Mouse (Mus musculus) CD4-positive, CD25-positive, alpha-beta regulatory T cell, adult 4 months (primary cell): ENCODE data around the gene Naa50. TPM values are rescaled to one million over a fixed set of nuclear protein-coding genes. Genes with fewer than 3 reads are reported as not detected.

Experiments used
- ATAC-seq: one replicate; pipeline ENCODE4 v1.8.0; 2017
- polyA plus RNA-seq, 2 experiments: library from polyadenylated mRNA; unstranded; fragments of 100-300 nt; shearing (Covaris generic); gene quantifications; one replicate each; pipeline ENCODE4 v1.2.1; 2017

Gene Naa50
- polyA plus RNA-seq, 2 experiments from 2014 or later = 22.0 to 22.1 TPM

DNA sequence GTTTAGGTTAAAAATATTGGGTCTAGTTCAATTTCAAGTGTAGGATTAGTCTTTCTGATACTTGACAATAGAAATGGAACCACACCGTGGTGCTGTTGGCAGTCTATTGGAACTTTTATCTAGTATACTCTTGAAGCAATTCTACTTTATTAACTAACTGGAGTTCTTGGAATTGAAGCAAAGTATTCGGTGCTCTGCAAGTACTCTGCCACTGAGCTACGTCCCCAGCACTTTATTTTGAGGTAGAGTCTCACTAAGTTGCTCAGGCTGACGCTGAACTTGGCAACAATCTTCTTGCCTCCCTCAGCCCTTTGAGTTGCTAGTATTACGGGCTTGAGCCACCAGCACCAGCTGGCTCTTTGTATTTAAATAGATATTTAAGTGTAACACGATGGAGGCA lies 1.9 kb downstream of the Naa50 start:
- no peak for ATAC-seq

DNA sequence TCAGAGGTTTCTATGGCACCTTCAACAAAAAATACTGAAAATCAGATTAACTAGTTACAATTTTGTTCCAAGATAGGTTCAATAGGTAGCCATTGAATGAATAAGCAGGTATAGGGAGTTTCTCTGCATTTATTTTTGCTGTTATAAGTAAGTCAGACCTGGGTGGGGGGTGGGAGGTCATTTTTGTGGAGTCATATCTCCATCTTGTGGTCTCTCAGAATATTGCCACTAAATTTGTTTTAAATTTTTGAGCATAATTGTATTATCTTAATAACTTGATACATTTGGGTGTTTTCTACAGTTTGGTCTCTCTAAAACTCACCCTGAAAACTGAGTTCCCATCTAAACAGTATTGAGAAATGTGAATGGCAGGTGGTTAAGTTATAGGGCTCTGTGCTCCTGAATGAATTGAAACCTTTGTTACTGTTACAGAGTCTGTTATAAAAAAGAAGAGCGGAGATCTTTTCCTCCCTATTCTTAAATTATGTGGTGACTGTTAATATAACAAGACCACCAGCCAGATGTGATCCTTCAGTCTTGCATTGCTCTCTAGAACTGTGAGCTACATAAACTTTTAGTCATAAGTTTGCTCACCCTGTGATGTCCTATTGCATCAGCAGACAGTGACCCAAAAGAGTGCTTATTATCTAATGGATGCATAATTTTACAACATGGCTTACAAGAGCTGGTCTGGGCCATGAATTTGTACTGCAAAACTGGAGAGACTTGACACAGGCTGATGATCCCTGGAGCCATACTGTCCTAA lies 9.6 kb downstream of the Naa50 start:
- ATAC-seq = peak; percentile 76

DNA sequence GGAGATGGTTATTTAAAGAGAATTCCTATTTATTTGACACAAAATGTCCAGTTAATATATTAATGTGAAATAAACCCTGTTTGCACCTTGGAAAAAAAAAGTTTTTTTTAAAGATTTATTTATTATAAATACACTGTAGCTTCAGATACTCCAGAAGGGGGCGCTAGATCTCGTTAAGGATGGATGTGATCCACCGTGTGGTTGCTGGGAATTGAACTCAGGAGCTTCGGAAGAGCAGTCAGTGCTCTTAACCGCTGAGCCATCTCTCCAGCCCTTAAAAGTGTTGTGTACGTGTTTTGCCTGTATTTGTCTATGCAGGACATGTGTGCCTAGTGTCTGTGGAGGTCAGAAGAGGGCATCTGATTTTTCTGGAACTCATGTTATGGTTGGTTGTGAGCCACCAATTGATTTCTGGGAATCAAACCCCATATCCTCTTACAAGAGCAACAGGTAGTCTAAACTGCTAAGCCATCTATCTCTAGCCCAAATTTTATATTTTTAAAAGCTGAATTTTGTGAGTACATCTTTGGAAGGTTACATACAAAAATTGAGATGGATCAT lies 14.9 kb downstream of the Naa50 start:
- no peak for ATAC-seq

DNA sequence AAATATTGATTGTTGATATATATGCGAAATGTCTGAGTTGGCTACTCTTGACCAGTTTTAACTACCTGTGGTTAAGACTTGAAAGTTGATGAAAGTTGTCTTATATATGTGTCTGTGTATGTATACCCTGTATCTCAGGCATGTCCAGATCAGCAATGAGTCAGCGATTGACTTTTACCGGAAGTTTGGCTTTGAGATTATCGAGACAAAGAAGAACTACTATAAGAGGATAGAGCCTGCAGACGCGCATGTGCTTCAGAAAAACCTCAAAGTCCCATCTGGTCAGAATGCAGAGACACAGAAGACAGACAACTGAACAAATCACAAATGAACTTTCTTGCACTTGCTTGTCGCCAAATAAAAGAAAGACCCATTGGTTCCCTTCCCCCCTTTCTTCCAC lies 19.7 kb downstream of the Naa50 start:
- ATAC-seq = no peak

DNA sequence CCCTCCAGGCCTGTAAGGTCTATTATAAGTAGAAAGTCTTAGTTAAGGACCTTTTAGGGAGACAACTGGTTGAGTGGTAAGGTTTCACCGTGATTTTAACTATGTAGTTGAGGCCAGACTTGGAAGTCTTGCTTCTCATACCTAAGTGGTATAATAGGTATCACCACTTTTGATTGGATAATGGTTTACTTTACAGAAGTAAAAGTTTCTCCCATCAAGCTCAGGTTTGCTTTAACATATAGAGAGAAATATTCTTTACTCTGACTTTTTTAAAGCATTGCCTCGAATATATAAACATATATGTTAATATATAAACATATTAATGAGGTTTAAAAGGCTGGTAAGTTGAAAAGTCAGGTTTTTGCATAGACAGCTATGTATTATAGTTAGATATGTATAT lies 24.2 kb downstream of the Naa50 start:
- ATAC-seq = no peak

DNA sequence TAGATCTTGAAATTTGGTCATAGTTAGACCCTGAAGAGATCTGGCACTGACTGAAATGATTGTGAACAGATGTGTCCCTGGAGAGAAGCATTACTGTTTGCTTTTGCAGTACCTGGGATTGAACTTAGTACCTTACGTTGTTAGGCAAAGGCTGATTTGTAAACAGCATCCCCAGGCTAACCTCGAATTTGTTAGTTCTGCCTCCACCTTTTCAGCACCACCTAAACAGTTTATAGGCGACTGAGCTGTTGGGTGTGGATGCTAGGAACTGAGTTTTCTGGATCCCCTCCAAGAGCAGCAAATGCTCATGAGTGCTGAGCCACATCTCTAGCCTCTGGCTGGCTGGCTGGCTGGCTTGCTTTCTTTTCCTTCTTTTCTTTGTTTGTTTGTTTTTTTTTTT lies 25.6 kb downstream of the Naa50 start:
- no peak for ATAC-seq

DNA sequence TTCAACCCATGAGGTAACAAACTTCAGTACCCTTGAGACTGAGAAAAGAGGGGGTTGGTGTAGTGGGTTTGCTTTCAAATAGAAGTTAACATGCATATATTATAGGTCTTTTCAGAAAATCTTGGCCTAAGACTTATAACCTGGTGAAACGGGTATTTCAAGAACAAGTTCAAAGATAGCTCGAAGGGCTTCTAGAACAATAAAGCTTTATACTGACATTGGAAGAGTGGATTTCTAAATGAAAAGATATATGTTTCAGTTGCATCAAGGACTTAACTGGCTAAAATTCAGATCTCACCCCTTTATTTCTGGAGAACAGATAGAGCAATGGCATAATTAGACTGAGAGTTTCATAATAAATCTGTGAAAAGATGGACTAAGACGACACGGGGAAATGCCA lies 29.4 kb downstream of the Naa50 start:
- ATAC-seq = no peak

DNA sequence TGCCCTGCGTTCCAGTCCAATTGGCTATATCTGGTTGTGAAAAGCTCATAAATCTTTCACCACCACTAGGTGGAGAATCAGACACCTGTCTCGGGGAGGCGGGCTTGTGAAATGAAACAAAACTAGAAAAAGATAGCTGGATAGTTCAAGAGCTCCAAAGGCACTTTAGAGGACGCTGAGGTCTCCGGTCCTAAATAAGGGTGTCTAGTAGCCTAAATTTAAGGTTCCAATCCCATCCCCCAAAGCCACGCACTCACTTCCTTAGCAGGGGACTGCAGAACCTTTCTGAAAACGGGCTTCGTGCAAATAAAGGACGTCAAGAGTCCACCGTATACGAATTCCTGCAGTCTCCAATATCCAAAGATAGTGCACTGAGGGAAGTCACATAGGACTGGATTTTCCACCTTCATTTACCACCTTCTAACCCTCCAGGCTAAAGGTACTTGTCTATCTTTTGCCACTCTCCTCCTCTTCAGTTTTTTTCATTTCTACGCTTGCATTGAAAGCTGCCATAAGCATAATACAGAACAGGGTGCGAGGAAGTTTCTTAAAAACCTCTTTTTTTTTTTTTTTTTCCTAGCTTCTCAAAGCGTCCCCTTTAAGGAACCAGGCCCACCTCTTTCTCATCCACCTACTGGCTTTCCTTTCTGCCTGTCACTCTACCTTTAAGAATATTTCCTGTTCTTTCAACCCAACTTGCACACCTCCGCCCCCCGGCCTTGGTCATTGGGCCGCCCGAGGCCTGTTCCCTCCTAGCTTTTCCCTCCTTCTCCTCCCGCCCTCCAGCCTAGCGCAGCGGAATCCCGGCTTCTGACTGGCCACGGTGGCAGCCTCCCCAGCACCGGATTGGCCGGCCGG lies 32.9 kb downstream of the Naa50 start:
- peak; percentile 93 for ATAC-seq

DNA sequence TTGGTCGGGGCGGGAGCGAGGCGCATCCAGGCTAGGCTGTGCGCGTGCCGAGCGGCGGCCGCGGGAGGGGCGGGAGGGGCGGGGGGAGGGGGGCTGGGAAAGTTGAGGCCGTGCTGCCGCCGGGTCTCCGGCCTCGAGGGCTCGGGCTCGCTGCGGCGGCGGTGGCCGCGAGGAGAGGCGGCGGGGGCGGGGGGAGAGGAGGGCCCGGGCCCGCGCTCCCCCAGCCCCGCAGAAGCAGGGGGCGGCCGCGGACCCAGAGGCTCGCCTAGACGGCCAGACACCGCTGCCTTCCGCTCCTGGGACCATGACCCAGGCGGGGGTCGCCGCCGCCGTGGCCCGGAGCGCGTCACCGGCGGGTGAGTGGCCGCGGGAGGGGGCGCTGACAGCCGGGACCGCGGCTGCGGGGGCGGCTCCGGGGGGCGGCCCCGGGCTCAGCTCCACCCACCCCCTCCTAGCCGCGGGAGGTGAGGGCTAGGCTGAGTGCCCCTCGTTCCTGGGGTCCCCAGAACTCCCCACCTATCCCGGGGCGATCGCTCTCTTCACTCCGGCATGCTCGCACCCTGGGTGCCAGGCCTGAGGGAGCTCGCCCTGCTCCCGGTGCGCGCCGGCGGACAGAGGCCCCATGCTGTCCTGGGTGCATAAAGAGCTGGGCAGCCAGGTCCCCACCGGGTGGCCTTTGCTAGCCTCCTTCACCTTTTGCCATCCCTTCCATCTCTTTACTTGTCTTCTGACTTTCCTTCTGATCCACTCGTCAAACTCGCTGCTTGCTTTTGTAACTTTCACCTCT lies 33.7 kb downstream of the Naa50 start, which contains the start of gene Usf3:
Usf3 (plus strand) TSS at position 92 of the 787 bp plus-strand sequence.
- peak; percentile 19 for ATAC-seq

DNA sequence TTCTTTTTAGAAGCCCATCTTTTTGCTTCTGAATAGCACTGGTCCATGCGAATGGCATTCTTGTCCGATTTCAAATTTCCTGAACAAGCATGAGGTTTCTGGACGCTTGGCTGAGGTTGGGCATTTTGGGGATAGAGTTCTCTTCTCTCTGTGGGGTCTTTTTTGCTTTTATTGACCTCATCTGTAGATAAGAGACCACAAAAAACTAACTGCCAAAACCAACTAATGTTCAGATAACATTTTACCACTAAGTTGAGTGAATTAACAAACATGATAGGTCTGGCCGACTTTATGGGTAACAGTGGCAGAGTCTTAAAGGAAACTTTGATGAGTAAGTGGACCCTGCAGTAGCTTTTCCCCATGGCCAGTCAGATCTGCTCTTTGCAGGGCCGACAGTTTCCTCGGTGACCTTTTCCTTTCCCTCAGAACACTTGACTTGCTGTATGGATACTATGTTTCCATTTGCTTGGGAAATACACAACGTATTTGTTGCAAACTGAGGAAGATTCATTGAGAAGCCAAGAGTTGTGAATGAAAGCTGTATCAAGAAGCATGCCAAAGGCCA lies 34.4 kb downstream of the Naa50 start:
- no peak for ATAC-seq

DNA sequence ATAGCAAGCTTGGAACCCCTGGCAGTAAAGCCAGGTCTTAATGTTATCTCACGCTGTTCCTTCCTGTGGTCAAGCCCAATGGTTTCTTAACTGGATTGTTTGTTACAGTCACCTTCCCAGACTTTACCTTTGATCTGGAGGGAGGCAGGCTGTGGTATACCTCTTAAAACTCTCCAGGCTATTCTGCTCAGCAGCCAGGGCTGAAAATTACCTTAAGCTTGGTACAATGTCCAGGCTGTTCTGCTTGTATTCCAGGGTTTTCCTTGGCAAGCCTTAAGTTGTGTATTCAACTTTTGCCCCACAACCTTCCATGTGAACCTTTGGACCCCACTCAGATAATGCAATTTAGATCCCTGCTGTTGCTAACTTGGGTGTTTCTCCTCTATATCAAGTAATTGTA lies 35.4 kb downstream of the Naa50 start:
- no peak for ATAC-seq

DNA sequence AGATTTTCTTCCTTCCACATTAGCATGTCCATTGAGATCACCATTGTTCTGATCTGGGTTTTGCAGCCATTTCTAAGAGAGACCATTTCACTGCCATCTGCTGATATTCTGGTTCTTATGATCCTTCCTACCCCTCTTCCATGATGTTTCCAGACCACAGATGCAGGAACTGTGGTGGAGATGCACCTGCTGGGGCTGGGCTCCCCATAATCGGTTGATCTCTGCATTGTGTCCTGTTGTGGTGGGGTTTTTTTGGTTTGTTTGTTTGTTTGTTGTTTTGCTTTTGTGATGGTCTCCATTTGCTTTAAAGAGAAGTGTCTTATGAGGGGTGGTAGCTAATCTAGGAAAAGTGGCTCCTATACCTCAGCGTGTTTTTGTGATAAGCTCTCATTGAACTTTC lies 36.9 kb downstream of the Naa50 start:
- no peak for ATAC-seq

DNA sequence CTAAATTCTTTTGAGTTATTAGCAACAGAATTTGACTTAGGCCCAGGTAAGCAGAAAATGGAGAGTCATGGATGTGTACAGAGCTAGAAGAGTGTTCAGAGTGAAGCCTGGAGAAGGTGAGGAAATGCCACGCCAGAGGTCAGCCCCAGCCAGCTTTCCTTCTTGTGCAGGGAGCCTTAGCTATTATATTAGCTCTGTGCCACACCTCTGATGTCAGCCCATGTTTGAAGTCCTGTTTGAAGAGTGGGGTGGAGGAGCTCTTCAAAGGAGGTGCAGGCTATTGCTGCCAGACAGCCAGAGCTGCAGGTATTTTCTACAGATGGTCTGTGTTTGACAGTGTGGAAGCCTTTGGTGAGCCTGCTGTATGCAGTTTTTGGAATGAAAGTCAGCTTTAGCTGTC lies 38.9 kb downstream of the Naa50 start:
- no peak for ATAC-seq

DNA sequence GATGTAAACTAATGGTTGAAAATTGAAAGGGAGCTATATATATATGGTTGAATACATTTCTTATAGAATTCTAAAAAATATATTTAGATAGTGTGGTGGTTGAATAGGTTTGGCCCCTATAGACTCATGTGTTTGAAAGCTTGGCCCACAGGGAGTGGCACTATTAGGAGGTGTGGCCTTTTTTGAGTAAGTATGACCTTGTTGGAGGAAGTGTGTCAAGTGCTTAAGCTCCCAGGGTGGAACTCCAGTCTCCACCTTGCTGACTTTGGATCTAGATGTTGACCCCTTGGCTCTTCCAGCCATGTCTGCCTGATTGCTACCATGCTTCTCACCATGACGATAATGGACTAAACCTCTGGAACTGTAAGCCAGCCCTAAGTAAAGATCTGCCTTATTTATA lies 43.0 kb downstream of the Naa50 start:
- no peak for ATAC-seq

DNA sequence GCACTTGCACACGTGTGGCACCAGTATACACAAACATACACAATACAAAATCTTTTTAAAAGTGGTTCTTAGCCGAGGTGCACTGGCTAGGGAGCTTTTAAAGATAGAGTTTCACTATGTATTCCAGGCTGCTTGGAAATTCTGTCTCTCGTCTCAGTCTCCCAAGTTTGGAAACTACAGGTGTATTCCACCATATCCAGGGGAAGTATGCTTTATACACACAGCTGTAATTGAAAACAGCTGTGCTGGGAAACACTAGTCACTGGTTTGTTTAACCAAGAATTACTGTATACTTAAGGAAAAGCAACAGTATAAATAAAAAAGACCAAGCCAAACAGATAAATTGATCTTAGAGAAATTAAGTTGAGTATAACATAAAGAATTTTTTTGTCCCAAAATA lies 45.1 kb downstream of the Naa50 start:
- ATAC-seq = no peak

DNA sequence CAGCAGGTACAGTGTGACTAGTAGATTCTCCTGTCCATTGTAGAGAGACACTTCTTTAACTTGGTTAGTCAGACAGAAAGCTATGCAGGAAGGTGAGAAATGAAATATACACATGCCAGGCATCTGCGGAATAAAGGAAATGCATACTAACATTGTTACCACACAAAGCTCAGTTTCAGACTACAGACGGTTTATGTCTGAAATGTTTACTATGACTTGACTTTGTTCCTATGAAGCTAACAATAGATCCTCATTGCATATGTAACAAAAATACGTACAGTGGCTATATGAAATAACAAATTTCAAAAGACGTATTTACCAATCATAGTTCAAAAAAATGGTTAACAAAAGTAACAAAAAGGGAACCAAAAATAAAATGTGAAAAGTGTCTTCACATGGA lies 47.5 kb downstream of the Naa50 start:
- ATAC-seq = no peak

DNA sequence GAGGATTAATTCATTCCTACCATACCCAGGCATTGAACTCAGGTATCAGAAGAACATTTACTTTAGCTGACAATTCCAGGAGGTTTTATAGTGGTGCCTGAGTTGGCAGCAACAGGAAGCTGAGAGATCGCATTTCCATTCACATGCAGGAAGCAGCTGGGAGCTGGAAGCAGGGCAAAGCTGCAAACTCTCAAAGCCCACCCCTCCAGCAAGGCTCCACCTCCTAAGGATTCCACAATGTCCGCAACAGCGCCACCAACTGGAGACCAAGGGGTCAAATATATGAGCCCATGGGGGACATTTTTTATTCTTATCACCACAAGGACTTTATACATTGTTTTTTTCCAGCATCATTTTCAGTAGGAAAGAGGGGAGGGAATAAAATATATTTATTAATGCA lies 49.1 kb downstream of the Naa50 start:
- no peak for ATAC-seq

DNA sequence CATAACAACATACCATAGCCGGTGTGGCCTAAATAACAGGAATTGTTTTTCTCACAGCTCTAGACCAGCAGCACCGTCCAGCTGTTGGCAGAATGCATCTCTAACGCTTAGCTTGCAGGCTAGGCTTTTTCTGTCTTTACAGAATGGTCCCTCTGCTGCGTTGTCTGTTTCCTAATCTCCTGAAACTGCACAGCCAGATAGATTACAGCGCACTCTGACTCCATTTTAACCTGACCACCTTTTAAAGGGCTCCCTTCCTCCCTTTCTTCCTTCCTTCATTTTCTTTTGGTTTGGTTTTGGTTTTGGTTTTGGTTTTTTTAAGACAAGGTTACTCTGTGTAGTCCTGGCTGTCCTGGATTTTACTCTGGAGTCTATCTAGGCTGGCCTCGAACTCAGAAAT lies 50.4 kb downstream of the Naa50 start:
- ATAC-seq = peak; percentile 83

DNA sequence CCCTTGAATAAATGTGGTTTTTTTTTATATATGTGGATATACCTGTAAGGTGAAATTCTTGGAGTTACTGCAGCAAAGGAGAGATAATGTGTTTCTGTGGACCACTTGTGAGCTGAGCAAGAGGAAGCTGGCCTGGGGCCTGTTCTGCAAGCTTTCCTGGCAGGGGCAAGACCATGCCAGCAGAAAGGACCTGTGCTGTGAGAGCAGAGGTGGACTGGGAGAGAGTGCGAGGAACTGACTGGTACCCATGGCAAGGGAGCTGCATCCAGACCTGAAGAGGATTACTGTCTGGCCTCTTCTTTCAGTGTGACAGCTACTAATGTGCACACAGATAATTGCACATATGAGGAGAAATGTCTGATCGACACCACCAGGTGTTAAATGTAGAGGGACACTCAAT lies 51.3 kb downstream of the Naa50 start:
- no peak for ATAC-seq

DNA sequence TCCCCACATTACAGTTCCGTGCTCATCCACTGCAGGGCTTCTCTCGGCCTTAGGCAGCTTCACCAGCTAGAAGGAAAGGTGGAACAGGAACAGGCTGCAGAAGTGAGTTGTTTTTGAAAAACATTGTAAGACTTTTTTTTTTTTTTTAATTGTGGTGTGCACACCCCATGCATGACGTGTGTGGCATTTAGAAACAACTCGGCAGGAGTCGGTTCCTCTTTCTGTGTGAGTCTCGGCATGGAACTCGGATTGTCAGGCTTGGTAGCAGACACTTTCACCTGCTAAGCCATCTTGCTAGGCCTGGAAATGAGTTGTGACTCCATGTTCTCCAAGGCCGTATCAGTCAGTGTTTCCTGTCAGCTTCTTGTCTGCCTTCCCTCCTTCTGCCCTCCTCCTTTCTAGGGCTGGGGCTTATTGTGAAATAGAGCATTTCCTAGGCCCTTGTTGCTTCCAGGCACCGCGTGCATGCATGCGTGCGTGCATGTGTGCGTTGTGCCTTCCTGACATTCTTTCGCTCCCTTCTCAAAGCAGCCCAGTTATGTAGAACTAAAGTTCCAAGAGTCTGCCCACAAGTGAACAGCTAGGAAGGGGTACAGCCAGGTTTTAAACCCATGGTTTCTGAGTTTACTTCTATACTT lies 59.6 kb downstream of the Naa50 start:
- no peak for ATAC-seq

DNA sequence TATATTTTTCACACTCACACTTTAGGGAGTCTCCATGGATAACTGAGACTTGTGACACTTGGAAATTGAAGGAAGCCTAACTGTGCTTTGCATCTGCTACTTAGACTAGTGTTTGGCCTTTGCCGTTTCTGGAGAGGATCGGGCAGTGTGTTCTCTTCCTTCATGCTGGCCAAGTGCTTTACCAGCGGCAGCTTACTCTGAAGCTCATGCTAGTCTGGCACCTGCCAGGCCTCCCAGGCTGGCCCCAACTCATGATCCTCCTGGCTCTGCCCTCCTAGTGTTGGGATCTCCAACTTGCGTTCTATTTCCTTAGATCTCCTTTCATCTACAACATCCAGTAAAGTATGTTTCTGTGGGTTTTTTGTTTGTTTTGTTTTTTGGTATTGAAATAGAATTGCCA lies 60.5 kb downstream of the Naa50 start:
- no peak for ATAC-seq

DNA sequence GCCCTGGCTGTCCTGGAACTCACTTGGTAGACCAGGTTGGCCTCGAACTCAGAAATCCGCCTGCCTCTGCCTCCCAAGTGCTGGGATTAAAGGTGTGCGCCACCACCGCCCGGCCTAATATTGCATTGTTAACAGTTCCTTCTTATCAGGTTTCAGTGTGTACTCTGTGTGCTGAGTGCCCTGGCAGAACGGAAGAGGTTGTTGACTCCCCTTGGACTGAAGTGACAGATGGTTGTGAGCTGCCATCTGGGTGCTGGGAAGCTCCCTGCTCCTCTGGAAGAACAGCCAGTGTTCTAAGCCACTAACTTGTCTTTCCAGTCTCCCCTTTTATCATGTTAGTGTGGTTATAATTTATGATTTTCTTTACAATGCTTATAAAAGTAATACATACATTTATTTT lies 64.7 kb downstream of the Naa50 start:
- ATAC-seq = no peak
